Mouse (Mus musculus) cerebellum, adult 2 months (tissue): ENCODE data around the gene Ankrd65. TPM values are rescaled to one million over a fixed set of nuclear protein-coding genes. Genes with fewer than 3 reads are reported as not detected.

ENCODE experiments used
- DNase-seq, 2 experiments: peaks; one replicate each; pipeline ENCODE4 v3.0.0; 2021
- H3K27ac ChIP-seq: fragments of 200-500 bp; 2 replicates; pipeline ENCODE4 v1.5.1; 2012; ENCODE audit warnings: low read length, control low read depth, inconsistent platforms; ENCODE audit not compliant: insufficient read depth
- H3K27me3 ChIP-seq: fragments of 200-500 bp; 2 replicates; pipeline ENCODE4 v1.6.1; 2012; ENCODE audit warnings: inconsistent platforms, mild to moderate bottlenecking, low read length, moderate library complexity; ENCODE audit not compliant: control insufficient read depth, insufficient read depth
- H3K4me1 ChIP-seq: fragments of 200-500 bp; 2 replicates; pipeline ENCODE4 v1.6.1; 2011; ENCODE audit warnings: low read length; ENCODE audit not compliant: control insufficient read depth, insufficient read depth
- H3K4me3 ChIP-seq: fragments of 200-500 bp; replicated peaks from 2 replicates; pipeline ENCODE3; 2011; ENCODE audit warnings: mild to moderate bottlenecking, low read depth, low read length, control low read depth; ENCODE audit not compliant: insufficient read depth
- CTCF ChIP-seq: fragments of 200-500 bp; IDR thresholded peaks from 2 replicates; pipeline ENCODE4 v1.5.1; 2011; ENCODE audit warnings: low read depth, mild to moderate bottlenecking, control low read depth, low read length, moderate library complexity, borderline replicate concordance; ENCODE audit not compliant: insufficient read depth
- POLR2A ChIP-seq: fragments of 200-500 bp; IDR thresholded peaks from 2 replicates; pipeline ENCODE4 v1.6.1; 2011; ENCODE audit warnings: low read length, control low read depth, borderline replicate concordance; ENCODE audit not compliant: insufficient read depth
- WGBS: fragments of 180-500 bp; shearing (Covaris S2); methylation state at CpG from one replicate; pipeline ENCODE4 v1.1.7; 2018; 5-methylcytosine and 5-hydroxymethylcytosine counted together
- polyA plus RNA-seq: library from polyadenylated mRNA; depleted of rRNA; stranded (reverse); fragments of >200 nt; gene quantifications from 2 replicates; pipeline ENCODE4 v1.2.3, GENCODE M21; 2012

Gene Ankrd65
- polyA plus RNA-seq, 1 experiment = 0.16 TPM

GRCm38 (mm10) chr4:155811929-155812664 lies 21.9 kb downstream of the Ankrd65 start, which contains the start of gene Ccnl2:
TSS of gene Ccnl2 (plus strand) at chr4:155812489.
- Histone ChIP-seq H3K4me1 (peaks cover 8% of the 10 kb centered on the region; the same call in 1 of the 2 replicates), H3K4me3 (peak within 1 kb of the TSS; percentile 98), H3K27me3 (no peaks in the 10 kb centered on the region), H3K27ac (peak within 1 kb of the TSS; percentile 85)
- DNase-seq = peak; percentile 92 to 95
- WGBS = under 1% methylated on average over 55 of the region's 60 CpGs
- peak; percentile 57; the same call in 1 of the 2 replicates for TF ChIP-seq POLR2A
- TF ChIP-seq CTCF = no peak

- H3K27me3 ChIP-seq = no peaks in the 10 kb centered on the region
- no peak for TF ChIP-seq POLR2A
- no peak for TF ChIP-seq CTCF
Observed at GRCm38 (mm10) chr4:155812665-155813181, 22.5 kb downstream of the Ankrd65 start.

GRCm38 (mm10) chr4:155817533-155817932 lies 27.3 kb downstream of the Ankrd65 start:
- no peak overlapping the region for H3K4me3 ChIP-seq
- WGBS = 64% methylated on average over 4 of the region's 4 CpGs
- DNase-seq = no peak

More at GRCm38 (mm10) chr4:155812665-155813181, 22.5 kb downstream of the Ankrd65 start:
- peak overlapping the region; percentile 65 for H3K4me3 ChIP-seq
- peaks cover 8% of the 10 kb centered on the region; the same call in 1 of the 2 replicates for H3K4me1 ChIP-seq
- no peak for DNase-seq
- WGBS = under 1% methylated on average over 49 of the region's 49 CpGs
- peak overlapping the region; percentile 75 for H3K27ac ChIP-seq

GRCm38 (mm10) chr4:155821025-155821424 lies 30.8 kb downstream of the Ankrd65 start:
- Histone ChIP-seq H3K4me1 (no peaks in the 10 kb centered on the region), H3K27ac (no peak overlapping the region), H3K27me3 (no peaks in the 10 kb centered on the region), H3K4me3 (no peak overlapping the region)
- TF ChIP-seq POLR2A (no peak), CTCF (no peak)
- no peak for DNase-seq
- 65% methylated on average over 7 of the region's 7 CpGs for WGBS

More at GRCm38 (mm10) chr4:155817533-155817932, 27.3 kb downstream of the Ankrd65 start:
- H3K27ac ChIP-seq = no peak overlapping the region
- peaks cover 6% of the 10 kb centered on the region; the same call in 1 of the 2 replicates for H3K4me1 ChIP-seq
- TF ChIP-seq POLR2A (no peak), CTCF (no peak)
- no peaks in the 10 kb centered on the region for H3K27me3 ChIP-seq

- Histone ChIP-seq H3K4me1 (no peaks in the 10 kb centered on the region), H3K27me3 (no peaks in the 10 kb centered on the region), H3K4me3 (no peak overlapping the region), H3K27ac (no peak overlapping the region)
- DNase-seq = no peak
- 95% methylated on average over 16 of the region's 16 CpGs for WGBS
- TF ChIP-seq CTCF = no peak
- no peak for TF ChIP-seq POLR2A
Observed at GRCm38 (mm10) chr4:155823443-155823842, 33.2 kb downstream of the Ankrd65 start.

GRCm38 (mm10) chr4:155829866-155830265 lies 39.6 kb downstream of the Ankrd65 start:
- Histone ChIP-seq H3K27me3 (no peaks in the 10 kb centered on the region), H3K27ac (no peak overlapping the region), H3K4me1 (peaks cover 8% of the 10 kb centered on the region), H3K4me3 (no peak overlapping the region)
- DNase-seq = no peak
- 92% methylated on average over 4 of the region's 4 CpGs for WGBS
- no peak for TF ChIP-seq CTCF
- no peak for TF ChIP-seq POLR2A

- TF ChIP-seq POLR2A = no peak
- no peak for TF ChIP-seq CTCF
- DNase-seq = no peak
- Histone ChIP-seq H3K27ac (no peak overlapping the region), H3K4me1 (peaks cover 8% of the 10 kb centered on the region), H3K4me3 (peak overlapping the region; percentile 14), H3K27me3 (no peaks in the 10 kb centered on the region)
- 48% methylated on average over 8 of the region's 8 CpGs for WGBS
Observed at GRCm38 (mm10) chr4:155830596-155830995, 40.4 kb downstream of the Ankrd65 start.
